Mouse (Mus musculus) kidney, adult 2 months (tissue): ENCODE measurements at regions not wholly inside any gene's neighbourhood (a gene's known extent, or its start where the extent isn't known, plus 50 kb on each side); places are given as distances from the start of the nearest gene placed in this dataset.

Experiments used
- DNase-seq: peaks from one replicate; pipeline ENCODE4 v3.0.0; 2021
- H3K27ac ChIP-seq: fragments of 200-500 bp; 2 replicates; pipeline ENCODE4 v1.5.1; 2012; ENCODE audit warnings: low read depth, low read length, control low read depth, inconsistent platforms; ENCODE audit not compliant: insufficient read depth
- H3K27me3 ChIP-seq: fragments of 200-500 bp; replicated peaks from 2 replicates; pipeline ENCODE4 v1.6.1; 2012; ENCODE audit warnings: mild to moderate bottlenecking, moderate library complexity, low read length, inconsistent platforms; ENCODE audit not compliant: control insufficient read depth, insufficient read depth
- H3K36me3 ChIP-seq: fragments of 200-500 bp; 2 replicates; pipeline ENCODE4 v1.6.1; 2012; ENCODE audit warnings: mild to moderate bottlenecking, moderate library complexity, low read length, inconsistent platforms; ENCODE audit not compliant: control insufficient read depth, insufficient read depth
- H3K4me1 ChIP-seq: fragments of 200-500 bp; 2 replicates; pipeline ENCODE4 v1.6.1; 2011; ENCODE audit warnings: low read length; ENCODE audit not compliant: control insufficient read depth, insufficient read depth
- H3K4me3 ChIP-seq: fragments of 200-500 bp; 2 replicates; pipeline ENCODE4 v1.5.1; 2011; ENCODE audit warnings: mild to moderate bottlenecking, low read depth, low read length, control low read depth; ENCODE audit not compliant: insufficient read depth
- CTCF ChIP-seq: fragments of 200-500 bp; conservative IDR thresholded peaks from 2 replicates; pipeline ENCODE4 v1.5.1; 2011; ENCODE audit warnings: low read depth, mild to moderate bottlenecking, control low read depth, low read length, moderate library complexity, mixed read lengths; ENCODE audit not compliant: insufficient read depth, insufficient read length
- POLR2A ChIP-seq: fragments of 200-500 bp; IDR thresholded peaks from one replicate; pipeline ENCODE4 v1.6.1; 2011; ENCODE audit warnings: low read depth, low read length, control low read depth
- WGBS: fragments of 180-500 bp; shearing (Covaris S2); methylation state at CpG from one replicate; pipeline ENCODE4 v1.1.7; 2018; 5-methylcytosine and 5-hydroxymethylcytosine counted together

- TF ChIP-seq POLR2A (no peak), CTCF (no peak)
- no peak for DNase-seq
- H3K36me3 ChIP-seq: no peaks in the 10 kb centered on the region
- H3K4me1 ChIP-seq: no peaks in the 10 kb centered on the region
- H3K27ac ChIP-seq: no peak overlapping the region
- WGBS: 73% methylated on average over 7 of the region's 7 CpGs
- no peak overlapping the region for H3K4me3 ChIP-seq
- H3K27me3 ChIP-seq: no peaks in the 10 kb centered on the region
Measured at GRCm38 (mm10) chr11:109014806-109015205, 94.7 kb downstream of the Axin2 start.

GRCm38 (mm10) chr11:109011161-109011560 is 91.0 kb downstream of the Axin2 start:
- WGBS: 91% methylated on average over 6 of the region's 6 CpGs
- DNase-seq: no peak
- no peak overlapping the region for H3K27ac ChIP-seq
- no peaks in the 10 kb centered on the region for H3K36me3 ChIP-seq
- H3K4me3 ChIP-seq: no peak overlapping the region
- H3K27me3 ChIP-seq: no peaks in the 10 kb centered on the region
- H3K4me1 ChIP-seq: no peaks in the 10 kb centered on the region
- TF ChIP-seq POLR2A (no peak), CTCF (no peak)

GRCm38 (mm10) chr11:109008872-109009271 is 88.7 kb downstream of the Axin2 start:
- TF ChIP-seq POLR2A (no peak), CTCF (no peak)
- DNase-seq: no peak
- Histone ChIP-seq H3K27me3 (no peaks in the 10 kb centered on the region), H3K4me1 (no peaks in the 10 kb centered on the region), H3K4me3 (no peak overlapping the region), H3K27ac (no peak overlapping the region), H3K36me3 (no peaks in the 10 kb centered on the region)
- 69% methylated on average over 2 of the region's 2 CpGs for WGBS

DNA sequence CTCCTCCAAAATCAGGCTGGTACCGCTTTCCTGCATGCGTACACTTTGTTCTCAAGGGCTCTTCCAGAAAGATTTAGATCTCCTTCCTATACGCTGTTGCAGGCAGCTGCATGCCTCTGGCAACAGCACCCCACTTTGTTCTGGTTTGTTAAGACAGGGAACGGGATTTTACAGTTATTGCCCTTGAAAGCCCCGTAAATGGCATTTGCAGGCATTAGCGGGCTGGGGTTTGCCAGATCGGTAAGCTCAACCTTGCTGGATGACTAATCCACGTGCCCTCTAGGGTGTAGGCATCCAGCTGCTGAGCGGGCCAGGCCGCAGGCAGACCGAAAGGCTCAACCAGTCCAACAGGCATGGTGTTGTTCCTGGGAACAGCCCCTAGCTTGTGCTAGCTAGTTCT is 85.5 kb downstream of the Axin2 start:
- Histone ChIP-seq H3K27me3 (no peaks in the 10 kb centered on the region), H3K27ac (no peak overlapping the region), H3K4me3 (no peak overlapping the region), H3K36me3 (no peaks in the 10 kb centered on the region), H3K4me1 (no peaks in the 10 kb centered on the region)
- no peak for DNase-seq
- TF ChIP-seq CTCF: no peak
- TF ChIP-seq POLR2A: no peak
- WGBS: 79% methylated on average over 11 of the region's 11 CpGs
